Mouse (Mus musculus) frontal cortex, postnatal 36 days (tissue): ENCODE data around the gene Pou6f2.

ENCODE experiments used
- DNase-seq, 2 experiments: peaks; one replicate each; pipeline ENCODE4 v3.0.0; 2022; ENCODE audit warnings: low spot score in 2 of 2

The Pou6f2 gene

DNA sequence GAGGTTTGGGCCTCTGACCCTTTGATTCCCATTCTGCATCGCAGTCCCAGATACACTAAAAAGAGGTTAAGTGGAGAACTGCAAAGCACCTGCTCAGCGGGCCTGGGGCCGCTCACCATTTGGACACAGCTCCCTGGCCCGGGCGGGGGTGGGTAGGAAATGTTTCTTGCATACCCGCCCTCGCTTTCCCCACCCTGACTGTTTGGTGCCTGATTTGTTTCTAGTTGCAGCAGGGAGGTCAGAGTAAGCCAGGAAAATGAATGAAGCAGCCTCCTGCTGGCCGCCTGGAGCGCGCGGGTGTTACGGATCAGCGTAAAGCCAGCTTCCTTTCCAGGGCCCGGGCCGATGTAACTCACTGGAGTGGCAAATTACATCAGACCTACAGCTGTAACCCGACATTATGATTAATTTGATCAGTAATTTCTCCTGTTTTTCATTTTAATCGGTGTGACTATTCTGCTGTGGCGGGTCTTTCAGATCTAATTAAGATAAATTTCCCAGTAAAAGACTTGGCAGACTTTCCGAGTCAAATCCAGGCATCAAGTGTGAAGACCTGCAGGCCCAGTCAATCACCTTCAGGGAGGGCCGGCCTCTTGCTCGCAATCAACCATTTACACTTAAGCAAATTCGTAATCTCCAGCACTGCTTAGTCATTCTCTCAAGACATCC is 178.8 kb downstream of the Pou6f2 start:
- peak; percentile 19 to 21 for DNase-seq

DNA sequence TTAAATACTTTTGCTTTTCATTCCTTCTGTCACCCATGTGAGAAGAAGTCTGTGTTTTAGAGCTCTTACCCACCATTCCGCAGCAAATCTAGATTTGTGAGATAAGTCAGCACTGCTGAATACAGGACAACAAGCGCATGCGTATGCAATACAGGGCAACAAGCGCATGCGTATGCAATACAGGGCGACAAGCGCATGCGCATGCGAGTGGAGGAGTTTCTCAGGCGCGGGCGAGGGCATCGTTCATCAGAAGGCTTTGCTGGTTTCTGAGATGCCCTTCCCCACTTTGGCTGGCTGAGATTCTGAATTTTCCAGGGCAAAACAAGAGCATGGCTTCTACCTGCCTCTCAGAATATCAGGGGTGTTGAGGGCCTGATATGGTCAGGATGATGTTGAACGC is 186.2 kb downstream of the Pou6f2 start:
- no peak for DNase-seq

DNA sequence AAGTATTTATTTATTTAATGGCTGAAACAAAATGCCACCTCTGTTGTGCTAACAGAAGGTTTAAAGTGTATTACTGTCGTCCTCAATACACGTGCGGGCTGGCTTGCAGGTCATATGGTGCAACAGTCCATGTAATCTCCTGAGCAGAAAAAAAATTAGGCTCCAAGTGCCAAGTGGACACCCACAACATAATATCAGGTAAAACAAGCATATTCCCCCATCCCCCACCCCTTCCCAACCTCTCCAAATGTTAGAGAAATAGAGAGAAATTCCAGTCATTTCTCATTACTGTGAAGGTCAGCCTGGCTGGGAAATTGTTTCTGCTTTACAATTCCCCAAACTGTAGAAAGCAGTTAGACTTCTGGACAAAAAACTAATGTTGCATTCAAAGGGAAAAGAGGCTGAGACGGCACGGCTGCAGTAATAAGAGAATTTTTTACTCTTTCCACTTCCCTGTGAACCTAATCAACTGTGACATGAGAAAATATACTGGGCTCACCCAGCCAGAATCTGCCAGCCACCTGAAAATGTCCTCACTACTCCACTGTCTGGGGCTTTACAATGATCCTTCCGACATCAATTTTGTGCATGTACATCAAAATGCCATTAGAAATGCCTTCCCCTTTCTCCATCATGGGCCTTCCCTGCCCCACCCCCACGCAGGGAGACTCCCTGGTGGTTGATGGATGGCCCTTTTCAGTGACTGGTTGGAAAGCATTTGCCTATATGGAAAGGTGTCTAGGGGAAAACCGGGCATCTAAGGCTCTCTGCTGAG is 192.8 kb downstream of the Pou6f2 start:
- no peak for DNase-seq

DNA sequence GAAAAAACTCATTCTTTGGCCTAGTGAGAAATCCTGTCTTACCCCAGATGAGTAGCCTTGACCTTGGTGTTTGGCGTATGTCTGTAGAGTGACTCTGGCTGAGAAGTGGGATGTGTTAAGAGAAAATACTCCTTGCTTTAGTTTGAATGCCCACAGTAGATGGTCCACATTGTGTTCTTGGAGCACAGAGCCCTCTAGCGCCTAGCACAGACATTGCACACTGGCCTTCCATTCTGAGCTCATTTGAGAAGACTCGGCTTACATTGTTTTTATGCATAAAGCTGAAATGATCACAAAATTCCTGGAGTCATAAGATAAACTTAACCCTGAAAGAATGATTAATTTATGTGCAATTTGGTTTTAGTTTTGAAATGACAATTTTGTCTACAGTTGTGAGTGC is 223.5 kb downstream of the Pou6f2 start:
- DNase-seq, result peak in 1 of 2 experiments; percentile 22

DNA sequence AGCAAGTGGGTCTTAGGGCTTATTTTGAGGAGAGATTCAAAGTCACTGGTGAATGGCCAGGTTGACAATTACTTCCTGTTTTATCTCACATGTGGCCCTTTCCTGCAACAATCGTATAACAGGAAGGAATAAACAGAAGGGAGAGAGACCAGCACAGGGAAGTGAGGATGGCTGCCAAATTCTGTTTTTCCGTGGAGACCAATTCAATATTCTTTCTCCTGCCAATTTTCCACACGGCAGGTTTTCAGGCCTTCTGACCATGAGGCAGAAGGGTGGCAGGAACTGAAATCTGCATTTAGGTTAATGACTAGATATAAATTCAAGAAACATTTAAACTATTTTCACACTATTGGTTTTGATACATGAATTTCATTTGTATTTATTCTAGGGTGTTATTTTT is 224.5 kb downstream of the Pou6f2 start:
- no peak for DNase-seq

DNA sequence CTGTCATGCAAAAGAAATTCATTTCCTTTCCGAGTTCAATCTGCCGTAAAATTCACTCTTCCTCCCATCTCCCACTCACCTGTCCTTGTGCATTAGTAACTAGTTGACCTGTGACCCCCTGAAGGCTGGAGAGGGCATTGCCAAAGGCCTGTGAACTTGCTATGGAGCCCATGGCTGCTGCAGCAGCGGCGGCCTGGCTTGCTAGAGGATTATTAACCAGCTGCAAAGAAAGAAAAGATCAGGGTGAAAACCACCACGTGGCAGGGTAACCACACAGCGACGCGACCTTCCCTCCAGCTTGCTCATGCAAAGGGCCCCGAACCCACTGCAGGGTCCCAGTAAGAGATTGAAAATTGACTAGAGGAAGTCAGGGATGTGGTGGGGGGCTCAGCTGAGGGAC is 225.2 kb downstream of the Pou6f2 start:
- no peak for DNase-seq

DNA sequence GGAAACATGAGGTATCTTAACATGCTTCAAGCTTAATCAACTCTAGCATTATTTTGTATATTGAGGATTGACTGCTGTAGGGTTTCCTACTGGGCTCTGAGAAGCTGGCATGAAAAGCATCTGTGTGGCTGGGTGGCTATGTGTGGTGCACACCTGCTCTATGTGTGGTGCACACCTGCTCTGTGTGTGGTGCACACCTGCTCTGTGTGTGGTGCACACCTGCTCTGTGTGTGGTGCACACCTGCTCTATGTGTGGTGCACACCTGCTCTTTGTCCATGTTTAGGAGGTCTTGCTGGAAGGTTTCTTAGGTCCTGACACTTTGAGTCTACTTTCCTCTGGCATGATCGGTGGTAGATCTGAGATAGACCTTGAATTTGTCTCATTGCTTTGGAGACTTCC is 233.3 kb downstream of the Pou6f2 start:
- DNase-seq, result no peak

DNA sequence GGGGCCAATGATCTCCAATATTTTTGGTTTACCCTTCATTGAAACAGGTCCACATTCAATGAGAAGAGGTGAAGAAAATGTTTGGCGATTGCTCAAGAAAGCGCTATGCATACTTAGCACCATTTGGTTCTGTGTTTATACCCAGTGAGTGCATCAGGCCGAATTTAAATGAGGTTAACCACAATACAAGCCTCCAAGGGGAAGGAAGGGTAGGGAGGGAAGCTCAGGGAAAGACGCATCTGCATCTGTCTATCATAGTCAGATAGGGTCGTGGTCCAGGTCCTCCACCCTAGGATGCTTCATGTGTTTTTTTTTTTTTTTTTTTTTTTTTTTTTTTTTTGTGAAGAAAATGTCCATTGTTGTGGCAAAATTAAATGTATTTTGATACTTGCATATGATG is 236.9 kb downstream of the Pou6f2 start:
- no peak for DNase-seq

DNA sequence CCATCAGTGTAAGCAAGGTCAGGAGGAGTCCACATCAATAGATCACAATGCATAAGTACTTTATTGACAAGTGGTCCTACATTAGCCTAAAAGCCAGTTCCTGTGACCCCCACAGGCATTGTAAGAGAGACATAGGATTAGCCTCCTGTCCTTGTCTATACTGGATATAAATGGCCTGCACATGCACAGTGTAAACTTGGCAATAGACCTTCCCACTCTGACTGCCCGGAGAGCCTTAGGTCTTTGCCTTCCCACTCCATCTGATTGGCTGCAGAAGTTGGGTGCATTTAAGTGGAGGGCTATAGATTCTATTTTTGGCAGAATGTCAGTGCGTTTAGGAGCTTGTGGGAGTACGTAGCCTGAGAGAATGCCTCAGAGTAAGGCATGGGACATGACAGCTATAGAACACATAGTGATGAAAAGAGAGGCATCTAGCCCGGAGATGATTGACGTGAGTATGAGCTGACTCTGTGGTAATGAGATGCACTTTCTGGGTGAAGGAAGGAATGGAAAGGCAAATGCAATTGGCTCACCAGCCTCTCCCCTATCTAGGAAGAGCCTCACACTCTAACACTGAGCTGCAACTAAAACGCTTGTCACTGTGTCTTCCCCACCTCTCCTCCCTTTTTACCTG is 243.4 kb downstream of the Pou6f2 start:
- no peak for DNase-seq

DNA sequence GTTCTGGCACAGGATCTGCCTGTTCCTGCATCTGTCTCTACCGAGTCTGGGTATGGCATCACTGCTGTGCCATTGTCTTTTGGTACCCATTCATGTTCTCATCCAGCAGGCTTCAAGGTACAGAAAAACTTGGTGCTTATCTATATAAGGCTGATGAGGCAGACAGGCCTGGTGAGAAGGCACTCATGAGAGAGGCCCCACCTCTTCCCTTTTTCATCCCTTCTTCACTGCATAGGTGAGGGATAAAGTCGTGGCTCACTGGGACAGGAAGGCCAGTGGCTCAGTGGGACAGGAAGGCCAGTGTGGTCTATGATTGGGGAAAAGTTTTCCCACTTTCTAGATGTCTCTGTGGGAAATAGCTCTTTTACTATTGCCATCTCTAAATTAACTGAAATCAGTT is 263.8 kb downstream of the Pou6f2 start:
- DNase-seq, result no peak

DNA sequence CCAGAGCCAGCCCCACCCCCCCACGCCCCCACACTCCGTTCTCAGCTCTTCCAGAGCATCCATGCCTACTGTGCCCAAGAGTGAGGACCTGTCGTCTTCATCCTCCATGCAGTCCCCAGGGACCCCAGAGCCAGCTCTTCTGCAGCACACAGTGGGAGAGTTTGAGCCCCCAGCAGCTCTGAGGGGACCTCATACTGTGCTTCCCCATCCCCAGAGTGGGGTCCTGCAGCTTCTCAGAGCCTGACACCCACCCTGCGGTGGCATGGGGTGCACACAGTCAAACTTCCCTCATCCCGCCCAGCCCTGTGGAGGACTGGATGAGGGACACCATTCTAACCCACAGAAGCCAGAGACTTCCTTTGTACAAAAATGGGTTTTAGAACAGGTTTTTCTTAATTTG is 264.3 kb downstream of the Pou6f2 start:
- no peak for DNase-seq

DNA sequence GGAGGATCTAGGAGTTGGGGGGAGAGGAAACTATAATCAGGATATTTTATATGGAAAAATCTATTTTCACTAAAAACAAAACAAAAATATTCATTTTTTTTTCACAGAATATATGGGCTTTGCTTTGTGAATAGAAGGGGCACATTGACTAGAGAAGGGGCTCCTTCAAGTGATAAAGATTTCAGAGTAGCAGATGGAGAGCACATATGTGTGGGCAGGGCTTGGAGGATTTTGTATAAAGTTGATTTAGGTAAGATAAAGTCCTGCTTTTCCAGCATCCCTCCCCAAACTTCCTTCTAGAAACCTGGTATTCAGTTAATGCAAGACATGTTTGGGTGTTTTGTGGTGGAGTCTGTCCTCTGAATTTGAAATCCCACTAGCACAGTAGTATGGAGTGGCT is 266.2 kb downstream of the Pou6f2 start:
- DNase-seq, result no peak

DNA sequence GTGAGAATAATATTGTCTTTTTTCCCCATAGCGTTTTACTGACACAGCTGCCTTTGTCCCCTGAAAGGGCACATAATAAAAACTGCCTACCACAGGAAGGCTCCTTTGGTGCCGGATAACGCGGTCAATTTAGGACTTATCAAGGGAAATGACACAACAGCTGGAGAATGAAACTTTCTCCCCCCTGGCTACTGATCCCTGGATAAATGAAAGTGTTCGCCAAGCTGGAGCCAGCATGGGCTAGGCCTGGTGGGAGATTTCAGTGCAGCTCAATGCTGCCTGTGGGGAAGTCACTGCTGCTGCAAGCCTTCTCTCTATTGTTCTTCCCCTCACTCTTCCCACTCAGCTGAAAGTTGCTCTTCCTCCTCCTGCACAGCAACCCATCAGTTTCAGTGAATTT is 267.8 kb downstream of the Pou6f2 start:
- DNase-seq, result no peak

DNA sequence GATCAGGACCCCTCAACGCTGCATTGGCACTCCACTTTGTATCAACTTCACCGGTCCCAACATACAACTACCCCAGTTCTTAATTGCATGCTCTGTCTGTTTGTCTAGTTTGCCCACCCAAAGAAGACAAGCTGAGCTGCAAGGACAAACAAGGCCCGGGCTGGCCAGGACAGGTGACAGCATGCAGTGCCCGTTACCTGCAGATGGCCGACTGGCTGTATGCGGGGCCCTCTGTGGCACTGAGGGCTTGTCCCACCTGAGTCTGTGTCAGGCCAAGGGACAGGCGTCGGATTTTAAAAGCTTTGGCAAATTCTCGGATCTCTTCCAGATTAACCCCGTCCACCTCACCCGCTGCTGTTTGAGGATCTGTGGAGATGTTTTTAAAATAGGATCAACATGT is 268.7 kb downstream of the Pou6f2 start:
- DNase-seq, result no peak

DNA sequence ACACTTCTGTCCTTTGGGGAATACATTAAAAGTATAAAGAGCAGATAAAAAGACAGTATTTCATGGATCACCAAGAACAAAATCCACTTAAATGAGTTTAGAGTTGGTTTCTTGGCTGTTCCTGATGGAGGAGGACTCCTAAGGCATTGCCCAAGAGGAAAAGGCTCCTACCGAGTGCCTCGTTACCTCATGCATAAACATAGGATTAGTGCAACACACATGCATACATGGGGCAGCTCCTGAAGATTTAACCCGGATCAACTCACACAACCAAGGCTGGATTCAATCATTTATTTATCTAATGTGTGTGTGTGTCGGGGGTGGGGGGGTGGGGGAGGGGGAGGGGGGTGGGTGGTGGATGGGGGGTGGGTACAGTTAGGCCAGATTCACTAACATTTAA is 269.4 kb downstream of the Pou6f2 start:
- no peak for DNase-seq

DNA sequence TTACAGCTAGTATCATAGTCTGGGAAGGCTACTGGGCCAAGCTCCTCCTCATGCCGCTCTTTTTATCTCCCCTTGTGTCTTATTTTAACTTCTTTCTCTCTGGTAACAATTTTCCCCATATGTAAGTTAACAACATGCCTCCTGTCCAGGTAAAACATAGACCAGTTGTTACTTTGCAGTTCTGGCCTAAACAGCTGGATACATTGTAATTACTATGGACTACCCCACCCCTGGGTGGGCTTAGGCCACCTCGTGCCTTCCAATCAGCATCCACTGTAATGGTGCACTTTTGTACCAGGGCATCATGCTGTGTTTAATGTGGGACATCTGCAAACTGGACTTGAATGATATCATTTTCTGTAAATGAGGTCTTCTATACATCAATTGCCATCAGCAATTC is 271.4 kb downstream of the Pou6f2 start:
- DNase-seq, result no peak

DNA sequence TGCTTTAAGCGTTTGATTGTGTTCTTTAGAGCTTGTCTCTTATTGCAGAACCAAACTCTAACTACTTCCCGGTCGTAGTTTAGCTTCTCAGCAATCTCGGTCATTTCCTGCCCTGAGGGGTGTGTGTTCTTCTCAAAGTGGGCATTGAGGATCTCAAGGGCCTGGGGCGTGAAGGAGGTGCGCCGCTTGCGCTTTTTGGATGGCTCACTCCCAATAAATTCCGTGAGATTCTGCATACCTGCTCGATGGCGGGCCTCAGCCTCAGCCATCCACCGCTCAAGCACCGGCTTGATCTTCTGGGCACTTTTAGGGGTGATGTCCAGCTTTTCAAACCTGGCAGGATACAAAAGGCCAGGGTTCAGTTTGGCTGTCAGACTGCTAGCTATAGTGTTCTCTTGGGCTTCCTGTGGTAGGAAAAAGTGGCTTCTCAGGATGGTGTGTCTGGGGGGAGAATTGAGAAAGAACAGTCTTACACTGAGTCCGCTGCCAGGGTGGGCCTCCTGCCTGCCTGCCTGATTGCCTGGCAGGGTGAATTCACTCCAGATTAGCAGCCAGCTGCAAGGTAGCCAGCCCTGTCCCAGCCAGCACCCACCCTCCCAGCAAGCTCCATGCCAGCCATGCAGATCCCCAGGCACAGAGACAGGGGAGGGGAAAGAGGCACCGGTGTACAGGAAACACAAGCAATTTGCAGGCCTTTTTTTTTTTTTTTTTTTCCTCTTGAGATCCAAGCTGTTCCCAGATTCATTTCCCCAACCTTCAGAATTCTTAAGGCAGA is 272.1 kb downstream of the Pou6f2 start:
- DNase-seq, result no peak

DNA sequence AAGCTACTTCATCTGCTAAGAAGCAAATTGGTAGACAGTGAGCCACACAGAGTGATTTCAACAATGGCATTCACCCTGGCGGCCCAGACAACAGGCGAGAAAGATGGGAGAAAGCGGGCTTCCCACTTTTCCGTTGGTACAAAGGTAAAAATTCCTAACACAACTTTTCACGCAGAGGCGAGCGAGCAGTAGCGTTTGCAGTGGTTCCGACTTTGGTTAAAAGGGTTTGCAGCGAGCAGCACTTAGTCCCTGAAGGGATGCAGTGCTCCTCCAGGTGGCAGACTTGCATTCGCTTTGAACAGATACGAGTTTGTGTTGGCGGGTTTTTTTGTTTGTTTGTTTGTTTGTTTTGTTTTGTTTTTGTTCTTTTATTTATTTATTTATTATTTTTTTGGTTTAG is 273.1 kb downstream of the Pou6f2 start:
- peak; percentile 53 to 72 for DNase-seq

DNA sequence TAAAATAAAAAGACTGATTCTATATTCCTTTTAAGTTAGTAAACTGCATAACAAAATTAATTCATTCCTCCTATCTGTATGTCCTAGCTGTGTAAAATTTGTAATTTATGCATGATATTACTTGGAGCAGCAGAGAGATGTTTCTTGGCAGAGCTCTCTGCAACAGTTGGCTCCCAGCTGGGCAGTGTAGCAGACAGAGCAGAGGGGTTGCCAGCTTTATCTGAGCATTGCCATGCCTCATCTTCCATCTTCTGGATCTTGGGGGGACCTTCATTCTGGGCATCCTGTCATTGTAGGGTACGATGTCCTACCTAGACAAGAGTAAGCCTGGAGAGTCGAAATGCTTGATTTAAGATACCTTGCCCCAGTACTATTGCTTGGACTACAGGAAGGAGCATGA is 277.1 kb downstream of the Pou6f2 start:
- DNase-seq, result no peak

DNA sequence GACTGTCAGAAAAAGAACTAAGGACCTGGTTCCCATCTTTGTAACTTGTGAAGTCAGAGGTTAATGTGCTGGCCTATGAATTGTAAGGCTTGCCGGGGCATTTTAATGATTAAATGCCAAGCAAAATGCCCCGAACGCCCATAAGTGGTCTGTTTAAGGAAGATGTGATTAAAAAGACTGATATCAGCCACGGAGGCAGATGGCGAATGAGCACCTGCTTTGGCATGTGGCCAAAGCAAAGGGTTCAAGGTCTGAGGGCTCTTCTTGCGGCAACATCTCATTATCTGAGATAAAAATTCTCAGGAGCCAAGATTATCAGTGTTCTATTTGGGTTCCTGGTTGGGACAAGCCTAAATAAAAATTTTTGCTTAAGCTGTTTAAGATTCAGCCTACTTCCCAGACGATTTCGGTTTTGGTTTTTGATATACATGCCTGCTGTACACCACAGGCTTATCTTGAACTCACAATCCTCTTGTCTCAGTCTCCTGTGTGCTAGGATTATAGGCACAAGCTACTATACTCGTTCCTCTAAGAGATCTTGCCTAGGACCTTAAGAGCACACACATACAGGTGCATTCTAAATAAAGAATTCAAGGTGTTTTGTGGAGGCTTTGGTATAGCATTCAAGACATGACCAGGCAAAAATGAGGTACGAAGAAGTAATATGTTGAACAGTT is 315.9 kb downstream of the Pou6f2 start:
- DNase-seq, result no peak
